Mouse (Mus musculus): ENCODE data around the gene Cped1.

Gene Cped1

DNA sequence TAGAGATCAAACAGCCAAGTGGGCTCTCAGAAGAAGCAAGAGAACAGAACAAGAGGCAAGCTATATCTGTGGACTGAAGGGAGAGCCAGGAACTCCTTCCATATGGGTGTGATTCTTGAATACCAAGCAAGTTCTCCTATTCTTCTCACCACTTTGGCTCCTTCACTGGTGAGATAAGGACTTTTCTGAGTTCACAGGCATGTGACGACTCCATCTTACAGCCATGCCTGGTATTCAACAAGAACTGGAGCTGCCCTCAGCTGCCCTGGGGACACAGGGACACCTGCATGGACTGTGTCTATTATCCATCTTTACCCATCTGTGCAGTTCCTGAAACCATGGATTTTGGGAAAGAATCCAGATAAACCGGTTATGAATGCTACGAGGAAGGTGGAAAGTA is 15.2 kb downstream of the Cped1 start:
- no peak for DNase-seq (ENCODE audit: low read depth)

- no peak for DNase-seq (ENCODE audit: low read depth)
These were observed 15.7 kb downstream of the Cped1 start for GRCm38 (mm10) chr6:22001284-22001916.

- no peak for DNase-seq (ENCODE audit: low read depth)
These were observed 16.9 kb downstream of the Cped1 start for GRCm38 (mm10) chr6:22002521-22003199.

DNA sequence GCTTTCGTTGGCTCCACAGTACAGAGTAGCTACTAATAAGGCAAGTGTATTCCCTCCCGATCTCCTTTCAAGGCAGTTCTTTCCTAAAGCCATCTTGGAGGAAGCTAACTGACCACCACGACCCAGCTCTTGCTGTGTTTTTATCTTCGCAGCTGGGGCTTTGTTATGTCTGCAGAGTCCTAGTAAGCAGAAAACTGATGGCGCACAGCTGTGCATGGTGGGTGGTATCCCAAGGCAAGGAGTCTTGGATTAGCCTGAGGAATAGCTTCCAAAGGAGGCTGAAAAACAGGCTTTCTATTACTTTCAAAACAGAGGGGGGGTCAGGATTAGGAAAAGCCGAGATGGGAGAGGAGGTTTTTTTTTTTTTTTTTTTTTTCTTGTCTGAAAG is 17.5 kb downstream of the Cped1 start:
- no peak for DNase-seq (ENCODE audit: low read depth)

GRCm38 (mm10) chr6:22003959-22004543 is 18.3 kb downstream of the Cped1 start:
- no peak for DNase-seq (ENCODE audit: low read depth)

GRCm38 (mm10) chr6:22008346-22008745 is 22.6 kb downstream of the Cped1 start:
- DNase-seq (ENCODE audit: low read depth): no peak

DNA sequence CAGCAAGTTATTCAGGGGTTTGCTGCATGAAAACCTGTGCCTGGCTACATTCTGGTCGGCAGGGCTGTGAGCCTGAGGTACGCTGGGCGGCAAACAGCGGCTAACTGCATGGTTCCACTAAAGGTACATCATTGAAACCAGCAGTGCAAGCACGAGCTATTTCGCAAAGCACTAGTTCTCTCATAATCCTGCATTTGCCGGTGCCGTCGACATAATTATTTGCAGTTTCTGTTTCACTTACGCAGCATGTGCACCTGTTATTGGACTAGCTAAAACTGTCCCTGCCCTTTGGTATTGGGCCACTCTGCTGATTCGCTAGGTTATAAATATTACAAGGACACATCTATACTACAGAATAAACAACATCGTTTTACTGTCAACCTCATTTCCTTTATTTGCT is 24.5 kb downstream of the Cped1 start:
- no peak for DNase-seq (ENCODE audit: low read depth)

DNA sequence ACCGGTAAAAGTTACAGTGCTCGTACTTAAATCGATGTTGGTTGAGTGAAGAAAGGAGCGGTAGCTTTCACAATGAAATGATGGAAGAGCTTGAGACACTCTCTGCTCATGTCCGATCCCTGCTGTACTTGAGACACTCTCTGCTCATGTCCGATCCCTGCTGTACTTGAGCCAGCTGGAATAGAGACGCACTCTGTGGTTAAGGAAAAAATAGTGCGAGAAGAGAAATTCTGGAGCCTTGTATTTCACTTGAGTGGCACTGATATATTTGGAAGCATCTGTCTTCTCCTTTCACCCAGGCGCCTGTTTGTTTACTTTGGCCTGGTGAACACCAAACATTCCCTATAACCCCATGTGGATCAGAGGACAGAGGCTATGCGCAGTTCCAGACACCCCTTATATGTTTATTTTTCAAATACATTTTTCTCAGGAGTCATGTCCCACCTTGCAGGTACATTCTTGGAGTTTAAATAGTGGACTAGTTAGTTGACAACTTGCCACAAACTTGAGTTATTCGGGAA is 25.1 kb downstream of the Cped1 start:
- no peak for DNase-seq (ENCODE audit: low read depth)

DNA sequence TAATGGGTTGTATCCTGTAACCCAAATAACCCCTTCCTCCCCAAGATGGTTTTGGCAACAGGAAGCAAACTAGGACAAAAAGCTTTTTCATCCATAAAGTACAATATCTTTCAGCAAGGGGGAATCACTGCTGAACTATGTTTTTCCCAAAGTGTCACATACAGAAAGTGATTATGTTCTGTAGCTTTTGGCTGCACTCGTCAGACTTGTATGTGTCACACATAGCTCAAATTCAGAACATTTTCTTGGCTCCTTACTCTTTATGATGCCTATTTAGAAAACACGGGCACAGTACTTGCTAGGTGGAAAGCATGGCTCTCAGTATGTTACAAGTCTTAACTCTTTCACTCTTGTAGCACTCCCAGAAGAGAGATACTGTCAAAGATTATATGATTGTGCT is 25.8 kb downstream of the Cped1 start:
- DNase-seq (ENCODE audit: low read depth): no peak

GRCm38 (mm10) chr6:22012099-22012498 is 26.4 kb downstream of the Cped1 start:
- DNase-seq (ENCODE audit: low read depth): no peak

DNA sequence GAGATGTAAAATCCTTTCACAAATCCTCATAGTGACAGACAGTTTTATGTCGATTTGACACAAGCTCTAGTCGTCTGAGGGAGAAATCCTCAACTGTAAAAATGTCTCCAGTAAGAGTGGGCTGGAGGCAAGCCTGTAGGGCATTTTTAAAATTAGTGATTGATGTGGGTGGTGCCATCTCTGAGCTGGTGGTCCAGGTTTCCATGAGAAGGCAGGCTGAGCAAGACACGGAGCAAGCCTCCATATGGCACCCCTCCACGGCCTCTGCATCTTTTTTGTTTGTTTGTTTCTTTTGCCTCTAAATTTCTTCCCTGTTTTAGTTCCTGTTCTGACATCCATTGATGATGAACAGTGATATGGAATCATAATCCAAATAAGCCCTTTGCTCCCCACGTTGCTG is 26.8 kb downstream of the Cped1 start:
- DNase-seq (ENCODE audit: low read depth): no peak

GRCm38 (mm10) chr6:22013394-22013793 is 27.7 kb downstream of the Cped1 start:
- DNase-seq (ENCODE audit: low read depth): no peak

GRCm38 (mm10) chr6:22014291-22014911 is 28.7 kb downstream of the Cped1 start:
- no peak for DNase-seq (ENCODE audit: low read depth)

DNA sequence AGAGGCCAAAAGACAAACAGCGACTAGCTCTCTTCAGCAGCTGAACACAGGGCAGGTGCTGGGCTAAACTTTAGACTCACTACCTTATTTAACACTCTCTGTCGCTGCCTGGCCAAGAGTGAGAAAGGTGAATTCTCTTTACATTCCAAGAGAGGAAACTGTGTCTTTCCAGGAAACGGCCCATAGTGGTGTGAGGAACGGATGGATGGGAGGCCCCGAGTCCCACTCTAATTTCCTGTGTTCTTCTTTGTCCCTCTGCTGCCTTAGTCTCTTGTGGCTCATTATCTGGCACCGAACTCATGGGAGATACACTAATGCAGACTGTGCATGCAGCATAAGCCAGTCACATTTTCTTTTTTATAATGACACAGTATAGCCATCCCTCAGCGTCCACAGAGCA is 31.9 kb downstream of the Cped1 start:
- no peak for DNase-seq (ENCODE audit: low read depth)

DNA sequence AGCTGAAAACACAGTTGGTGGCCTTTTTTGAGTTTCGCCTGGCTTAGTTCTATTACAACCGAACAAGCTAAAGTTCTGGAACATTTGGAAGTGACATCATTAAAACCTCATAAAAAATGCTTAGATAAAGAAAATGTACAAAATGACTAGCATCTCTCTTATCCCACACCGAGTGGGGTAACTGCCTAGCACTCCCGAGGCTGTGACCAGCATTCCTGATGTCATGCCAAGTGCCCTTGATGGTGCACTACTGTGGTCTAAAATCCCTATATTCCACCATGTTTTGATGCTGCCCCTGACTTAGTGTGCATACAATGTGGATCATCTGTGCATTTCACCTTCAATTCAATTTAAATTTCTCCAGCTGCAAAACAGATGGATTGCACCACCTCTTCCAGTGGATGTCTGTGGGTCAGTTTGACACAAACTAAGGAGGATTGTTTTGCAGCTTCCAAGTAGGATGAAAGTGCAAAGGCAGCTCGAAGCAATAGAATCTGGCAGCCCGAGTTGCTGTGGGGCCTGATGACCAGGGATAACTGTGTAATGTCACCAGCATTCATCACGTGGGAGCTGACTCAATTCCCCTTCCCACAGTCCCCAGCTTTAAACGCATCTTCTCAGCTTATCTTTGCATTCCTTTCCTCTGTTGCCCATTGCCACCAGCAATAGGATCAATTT is 33.2 kb downstream of the Cped1 start:
- DNase-seq (ENCODE audit: low read depth): no peak

- DNase-seq (ENCODE audit: low read depth): no peak
These were observed 33.9 kb downstream of the Cped1 start for GRCm38 (mm10) chr6:22019637-22020036.

GRCm38 (mm10) chr6:22020696-22021095 is 35.0 kb downstream of the Cped1 start:
- DNase-seq (ENCODE audit: low read depth): no peak

- no peak for DNase-seq (ENCODE audit: low read depth)
These were observed 35.6 kb downstream of the Cped1 start for GRCm38 (mm10) chr6:22021315-22021714.

- DNase-seq (ENCODE audit: low read depth): no peak
These were observed 38.5 kb downstream of the Cped1 start for GRCm38 (mm10) chr6:22024168-22024567.

DNA sequence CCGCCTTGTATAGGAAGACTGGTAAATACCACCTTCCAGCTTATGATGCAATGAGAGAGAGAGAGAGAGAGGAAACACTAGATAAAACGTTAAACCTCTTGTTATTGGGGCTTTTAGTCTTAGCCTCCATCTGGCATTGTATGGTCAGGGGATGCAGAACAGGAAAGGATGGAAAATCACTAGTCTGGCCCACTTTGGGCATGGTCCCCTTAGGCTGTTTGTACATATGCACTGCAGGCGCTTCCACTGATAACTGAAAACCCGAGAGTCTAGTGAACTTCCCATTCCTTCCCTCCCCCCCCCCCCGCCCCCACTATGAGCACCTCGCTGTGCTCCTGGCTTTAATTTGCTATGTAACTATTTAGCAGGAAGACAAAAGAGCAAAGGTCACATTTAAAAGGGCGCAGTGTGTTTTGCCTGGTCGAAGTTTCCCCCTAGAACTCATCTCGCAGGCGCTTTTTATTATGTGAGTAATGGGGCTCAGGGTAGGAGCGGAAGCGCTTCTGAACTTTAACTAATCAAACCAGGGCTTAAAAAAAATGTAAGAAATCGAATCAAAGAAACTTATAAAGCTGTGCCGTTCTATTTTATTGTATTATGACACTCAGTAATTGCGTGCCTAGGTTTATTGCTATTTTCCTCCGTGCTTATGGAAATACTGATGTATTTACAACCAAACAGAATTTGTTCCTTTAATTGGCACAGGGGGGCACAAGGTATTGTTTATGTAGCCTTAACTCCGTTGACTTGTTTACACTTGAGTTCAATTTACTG is 40.1 kb downstream of the Cped1 start:
- DNase-seq (ENCODE audit: low read depth): no peak

- no peak for DNase-seq (ENCODE audit: low read depth)
These were observed 40.6 kb downstream of the Cped1 start for GRCm38 (mm10) chr6:22026358-22026673.

Data from induced T-regulatory cell, adult 2 months (primary cell).